Mouse (Mus musculus) CH12.LX (cell line): Measurements from ENCODE around the gene Ndufaf3.
A peak's percentile ranks its signal among the peaks of the same experiment; 100 is the strongest.

Experiments used
- CTCF ChIP-seq, 2 experiments: IDR thresholded peaks in 1 of 2; conservative IDR thresholded peaks in 1 of 2; 2 replicates each; pipeline ENCODE4 v1.5.1; 2011 to 2012; ENCODE audit warnings: low read depth in 2 of 2, low read length in 2 of 2, improper control_type of control experiment in 1 of 2, inconsistent platforms in 1 of 2, mild to moderate bottlenecking in 1 of 2, moderate library complexity in 1 of 2
- EP300 ChIP-seq: IDR thresholded peaks from 2 replicates; pipeline ENCODE4 v1.6.1; 2011; ENCODE audit warnings: low read length, improper control_type of control experiment
- NRF1 ChIP-seq: IDR thresholded peaks from 2 replicates; pipeline ENCODE4 v1.6.1; 2014; ENCODE audit warnings: low read depth, mild to moderate bottlenecking, inconsistent platforms, low read length, improper control_type of control experiment, moderate library complexity
- PAX5 ChIP-seq: IDR thresholded peaks from 2 replicates; pipeline ENCODE4 v1.6.1; 2012; ENCODE audit warnings: low read length, inconsistent platforms, mixed read lengths
- RAD21 ChIP-seq: IDR thresholded peaks from 2 replicates; pipeline ENCODE4 v1.6.1; 2011; ENCODE audit warnings: low read depth, mild to moderate bottlenecking, low read length, improper control_type of control experiment, moderate library complexity

- TF ChIP-seq EP300 (no peak), PAX5 (no peak), RAD21 (no peak), CTCF (conservative IDR thresholded peaks at IDR 0.05 in 1 of 2, IDR thresholded peaks at IDR 0.05 in 1 of 2; ENCODE audit: low read depth in 2 of 2, low read length in 2 of 2) (peak in 1 of 2 experiments; percentile 15; a peak in 1 of 4 replicates), NRF1 (peak; percentile 62)
Measured at GRCm38 (mm10) chr9:108569381-108570206, 2.4 kb upstream of the Ndufaf3 start, which contains the start of gene Dalrd3.
